Mouse (Mus musculus) regulatory T cell (primary cell): ENCODE measurements around the gene Ubl4a.

ENCODE experiments used
- in situ Hi-C: fragments of 300-600 bp; cut with MboI, MseI; formaldehyde crosslinking; loops from one replicate; pipeline ENCODE4 v1.15.1; 2025; ENCODE audit warnings: high pct_unique_total_duplicates

Gene Ubl4a

DNA sequence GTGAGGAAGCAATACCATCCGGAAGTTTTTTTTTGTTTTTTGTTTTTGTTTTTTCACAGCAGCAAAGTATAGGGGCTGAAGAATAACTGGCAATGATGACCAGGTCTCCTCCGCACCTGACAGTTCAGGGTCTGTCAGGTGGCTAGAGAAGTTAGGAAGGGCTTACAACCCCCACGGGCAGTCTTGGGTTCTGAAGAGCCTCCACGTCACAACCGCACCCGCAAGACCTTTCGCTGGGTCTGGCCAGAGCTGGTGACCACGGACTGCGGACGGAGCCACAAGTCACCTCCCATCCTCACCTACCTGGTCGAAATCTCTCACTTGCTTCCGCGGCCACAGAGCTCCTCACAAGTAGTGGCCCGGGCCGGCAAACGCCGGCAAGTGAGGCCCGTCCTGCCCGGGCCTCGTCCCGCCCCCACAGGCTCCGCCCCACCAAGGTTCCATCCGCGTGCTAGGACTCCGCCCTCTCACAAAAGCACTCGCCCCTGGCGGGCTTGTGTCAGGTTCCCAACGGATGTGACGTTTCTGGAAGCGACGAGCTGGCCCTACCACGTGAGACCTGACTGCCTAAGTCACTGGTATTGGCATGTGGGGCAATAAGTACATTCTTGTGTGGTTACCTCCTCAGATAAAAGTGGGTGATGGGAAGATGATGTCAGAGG, at the start of gene Ubl4a, which contains the start of gene Slc10a3:
Gene Ubl4a (minus strand): TSS at position 331 of the 662 bp plus-strand sequence.
Gene Slc10a3 (minus strand): TSS at position 462 of the 662 bp plus-strand sequence.
- in situ Hi-C loops = no loop called here

DNA sequence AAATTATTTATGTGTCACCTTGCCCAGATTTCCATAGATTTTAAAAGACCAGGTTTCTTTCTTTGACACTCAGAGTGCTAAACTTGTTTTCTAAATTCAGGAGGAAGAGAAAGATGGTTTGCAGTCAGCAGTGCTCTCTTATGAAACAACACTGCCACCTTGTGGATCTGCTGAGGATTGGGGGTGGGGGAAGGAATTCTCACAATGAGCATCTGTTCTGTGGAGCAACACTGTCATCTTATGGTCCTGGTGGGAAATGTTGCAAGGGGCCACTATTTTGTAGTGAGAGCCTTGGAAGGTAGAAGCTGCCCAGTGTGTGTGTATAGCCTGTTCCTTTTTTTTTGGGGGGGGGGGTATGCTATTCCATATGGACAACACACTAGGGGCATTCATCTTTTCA, 40.4 kb upstream of the Ubl4a start:
- in situ Hi-C loops = loop anchor here (5.0 to 10.0 kb wide), 3 partner anchors 59 to 291 kb away; partner anchors contain the start of genes Emd and Lage3

DNA sequence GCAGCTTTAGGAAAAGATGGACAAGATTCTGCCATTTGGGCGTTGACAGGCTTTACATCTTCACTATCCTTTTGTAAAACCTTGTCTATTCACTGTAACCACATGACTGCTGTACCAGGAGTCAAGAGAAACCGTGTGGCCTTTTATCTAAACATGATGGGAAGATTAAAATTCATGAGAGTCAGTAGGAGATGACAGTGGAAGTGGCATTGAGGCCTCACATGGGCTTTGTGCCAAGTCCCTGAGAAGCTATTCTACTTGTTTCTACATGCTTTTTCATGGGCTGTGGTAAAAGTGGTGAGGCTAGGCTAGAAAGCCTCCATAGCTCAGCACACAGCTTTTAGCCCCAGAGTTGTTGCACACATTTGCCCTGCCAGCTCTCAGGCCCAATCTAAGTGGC, 35.3 kb upstream of the Ubl4a start:
- in situ Hi-C loops = no loop called here

DNA sequence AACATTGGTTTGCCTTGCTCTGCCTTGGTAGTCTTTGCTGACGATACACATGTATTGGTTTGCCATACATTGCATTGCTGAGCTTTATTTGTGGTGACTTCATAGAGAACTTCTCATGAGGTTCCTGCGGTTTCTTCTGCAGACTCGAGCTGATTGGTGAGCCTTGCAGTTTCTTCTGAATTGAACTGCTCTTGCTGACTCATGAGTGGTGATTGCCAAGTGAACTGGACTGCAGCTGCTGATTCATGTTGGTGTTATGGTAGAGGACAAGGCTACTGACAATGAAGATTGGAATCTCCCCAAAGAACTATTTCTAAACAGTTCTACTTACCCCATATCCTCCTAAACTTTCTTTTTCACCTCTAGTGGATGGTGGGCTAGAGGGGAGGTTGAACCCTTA, 27.1 kb upstream of the Ubl4a start:
- in situ Hi-C loops = no loop called here

DNA sequence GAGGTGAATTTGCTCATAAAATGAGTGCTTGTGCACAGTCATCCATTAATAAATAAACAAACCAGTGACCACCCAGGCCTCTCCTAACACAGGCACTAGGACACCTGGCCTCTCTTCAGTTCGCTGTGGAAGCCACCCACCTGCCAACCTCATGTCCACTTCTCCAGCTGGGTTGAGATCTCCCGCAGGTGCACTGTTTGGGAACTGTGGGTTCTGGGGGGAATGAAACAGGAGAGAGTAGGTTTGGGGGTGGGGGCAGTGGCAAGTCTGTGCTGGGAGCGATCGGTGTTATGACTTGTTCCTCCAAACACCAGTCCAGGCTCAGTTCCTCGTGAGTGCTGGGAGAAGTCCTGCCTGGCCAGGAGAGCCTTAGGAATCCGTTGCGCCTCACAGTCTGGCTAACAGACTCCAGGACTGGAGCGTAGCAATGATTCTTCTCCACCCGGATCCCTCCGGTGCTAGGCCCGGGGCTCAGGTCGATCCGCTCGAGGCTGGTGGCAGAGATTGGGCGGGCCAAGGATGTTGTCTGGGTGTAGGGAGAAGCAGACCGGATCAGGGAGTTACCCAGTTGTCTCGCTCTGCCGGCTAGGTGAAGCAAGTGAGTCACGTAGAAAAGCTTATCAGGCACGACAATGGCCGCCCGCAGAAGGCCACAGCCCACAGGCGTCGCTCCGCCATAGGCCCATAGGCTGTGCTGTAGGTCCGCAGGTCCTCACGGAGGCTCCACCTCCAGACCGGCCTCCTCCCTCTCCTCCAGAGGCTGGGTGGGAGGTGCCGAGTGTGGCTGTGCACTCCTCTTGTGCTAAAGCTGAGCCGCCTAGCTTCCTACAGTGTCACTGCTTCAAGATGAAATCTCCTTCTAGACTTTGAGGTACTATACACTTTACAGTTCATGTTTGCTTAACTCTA, 19.8 kb upstream of the Ubl4a start, which contains the start of the genes Fam3a and Ikbkg:
Gene Fam3a (minus strand): TSS at position 738 of the 909 bp plus-strand sequence.
Gene Ikbkg (plus strand): TSS at position 756 of the 909 bp plus-strand sequence.
- in situ Hi-C loops = loop anchor here (5.0 kb wide), 1 partner anchor 35 kb away; no protein-coding TSS in a partner anchor

DNA sequence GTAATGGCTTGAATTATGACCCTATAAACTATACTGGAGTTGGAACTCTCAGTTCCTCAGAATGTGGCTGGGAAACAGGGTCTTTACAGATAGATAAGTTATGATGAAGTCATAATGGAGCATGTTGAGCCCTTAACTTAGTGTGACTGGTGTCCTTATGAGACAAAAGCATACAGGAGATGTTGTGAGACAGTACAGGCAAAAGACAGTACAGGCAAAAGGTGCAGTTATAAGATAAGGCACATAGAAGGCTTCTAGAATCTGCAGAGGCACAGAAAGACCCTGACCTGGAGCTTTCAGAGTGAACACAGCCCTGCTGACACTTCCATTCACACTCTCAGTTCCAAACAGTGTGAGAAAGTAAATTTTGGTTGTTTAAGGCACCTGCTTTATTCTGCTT, 15.1 kb upstream of the Ubl4a start:
- in situ Hi-C loops = no loop called here

DNA sequence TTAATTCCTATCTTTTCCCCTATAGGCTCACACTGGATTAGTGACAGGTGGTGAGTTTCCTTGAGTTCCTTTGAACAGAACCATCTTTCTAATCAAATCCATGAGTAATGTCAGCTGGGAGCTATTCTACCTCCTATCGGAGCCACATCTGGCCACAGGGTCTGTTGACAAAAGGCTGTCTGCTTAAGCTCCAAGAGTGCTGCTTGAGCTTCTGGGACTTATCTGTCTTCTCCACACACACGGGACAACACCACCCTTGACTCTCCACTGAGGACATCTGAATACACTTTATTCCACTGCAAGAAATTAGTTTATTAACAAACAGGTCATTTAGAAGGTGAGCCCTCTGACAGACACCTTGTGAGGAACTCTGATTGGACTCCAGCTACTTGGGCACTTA, 11.4 kb upstream of the Ubl4a start:
- in situ Hi-C loops = no loop called here

DNA sequence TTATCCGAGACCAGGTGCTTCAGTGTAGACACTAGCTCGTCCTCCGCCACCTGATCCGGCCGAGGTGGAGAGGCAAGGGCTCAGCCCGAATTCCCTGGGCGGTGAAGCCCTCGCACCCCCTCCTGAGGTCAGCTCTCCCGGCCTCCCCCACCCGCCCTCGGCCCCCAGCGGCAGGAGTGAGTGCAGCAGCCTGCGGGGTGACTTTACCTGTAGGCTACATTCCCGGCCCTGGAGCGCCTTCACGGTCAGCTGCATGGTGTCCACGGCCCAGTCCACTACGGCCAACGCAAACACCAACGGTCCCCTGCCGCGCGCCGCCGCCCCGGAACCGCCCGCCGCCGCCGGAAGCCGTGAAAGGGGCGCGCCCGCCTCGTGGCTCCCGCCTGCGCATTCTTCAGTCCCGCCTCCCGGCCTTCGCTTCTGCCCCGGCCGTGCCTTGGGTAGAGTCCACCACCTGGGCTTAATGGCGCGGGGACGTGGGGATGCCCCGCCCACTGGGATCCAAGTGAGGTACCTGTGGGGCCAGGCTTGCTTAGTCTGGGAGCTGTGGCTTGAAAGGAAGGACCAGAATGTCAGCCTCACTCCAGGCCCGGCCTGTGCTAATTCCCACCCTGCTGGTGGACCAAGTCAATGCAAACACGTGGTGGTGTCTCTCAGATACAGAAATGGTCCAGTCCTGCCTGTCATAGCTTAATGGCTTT, 4.7 kb downstream of the Ubl4a start:
- in situ Hi-C loops = no loop called here

DNA sequence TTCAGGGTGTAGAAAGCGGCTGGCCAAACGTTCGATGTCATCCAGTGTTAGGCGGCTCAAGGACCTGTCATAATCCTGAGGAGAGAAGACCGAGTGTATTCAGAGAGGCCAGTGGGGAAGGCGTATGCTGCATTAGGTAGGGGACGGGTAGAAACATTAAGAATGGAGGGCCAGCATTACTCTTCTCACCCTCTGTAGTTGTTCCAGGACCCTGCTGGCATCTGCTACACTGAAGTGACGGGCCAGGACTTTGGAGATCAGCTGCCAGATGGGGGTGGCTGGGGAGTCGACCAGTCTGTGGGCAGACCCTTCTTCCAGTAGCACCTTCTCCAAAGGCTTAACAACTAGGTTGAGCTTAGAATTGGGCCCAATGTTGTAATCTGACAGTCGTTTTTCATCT, 5.5 kb downstream of the Ubl4a start:
- in situ Hi-C loops = no loop called here

DNA sequence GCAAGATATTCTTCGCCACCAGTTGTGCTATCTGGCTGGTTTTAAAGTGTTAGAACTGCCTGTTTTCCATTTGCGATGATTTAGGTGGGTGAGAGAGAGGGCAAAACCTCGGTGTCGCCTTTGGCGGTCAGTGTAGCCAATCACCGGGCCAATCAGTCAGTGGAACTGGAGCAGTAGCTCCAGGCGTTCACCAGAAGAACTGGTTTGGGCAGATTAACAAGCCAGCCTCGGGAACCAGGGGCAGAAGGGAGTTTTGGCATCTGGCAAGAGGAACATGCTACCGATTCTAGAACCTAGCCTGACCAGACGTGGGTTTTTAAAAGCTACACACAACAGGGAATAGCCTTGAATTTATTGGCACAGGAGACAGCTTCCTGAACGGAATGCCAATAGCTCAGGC, 13.8 kb downstream of the Ubl4a start:
- in situ Hi-C loops = loop anchor here (5.0 to 10.0 kb wide), 2 partner anchors 33 to 56 kb away; partner anchors contain the start of genes Fam3a and Ikbkg

DNA sequence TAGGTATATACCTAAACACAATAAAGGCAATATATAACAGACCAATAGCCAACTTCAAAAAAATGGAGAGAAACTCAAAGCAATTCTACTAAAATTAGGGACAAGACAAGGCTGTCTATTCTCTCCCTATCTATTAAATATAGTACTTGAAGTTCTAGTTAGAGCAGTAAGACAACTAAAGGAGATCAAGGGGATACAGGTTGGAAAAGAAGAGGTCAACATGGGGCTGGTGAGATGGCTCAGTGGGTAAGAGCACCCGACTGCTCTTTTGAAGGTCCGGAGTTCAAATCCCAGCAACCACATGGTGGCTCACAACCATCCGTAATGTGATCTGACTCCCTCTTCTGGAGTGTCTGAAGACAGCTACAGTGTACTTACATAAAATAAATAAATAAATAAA, 15.9 kb downstream of the Ubl4a start:
- in situ Hi-C loops = loop anchor here (5.0 to 10.0 kb wide), 2 partner anchors 35 to 58 kb away; partner anchors contain the start of genes Fam3a and Ikbkg

DNA sequence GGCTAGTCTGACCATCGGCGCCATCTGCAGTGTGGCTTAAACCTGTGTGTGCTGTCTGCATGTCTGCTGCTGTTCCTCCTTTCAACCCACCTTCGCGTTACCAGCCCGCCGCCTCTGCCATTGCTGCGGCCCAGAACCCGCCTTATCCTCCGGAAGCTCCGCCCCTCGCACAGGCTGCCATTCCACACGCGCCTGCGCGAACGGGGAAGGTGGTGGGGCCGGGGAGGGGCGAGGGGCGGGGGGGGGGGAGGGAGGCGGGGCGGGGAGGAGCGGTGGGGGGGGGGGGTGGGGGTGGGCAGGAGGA, 19.6 kb downstream of the Ubl4a start, which contains the start of gene Lage3:
Gene Lage3 (minus strand): TSS at position 152 of the 304 bp plus-strand sequence.
- in situ Hi-C loops = loop anchor here (10.0 kb wide), 1 partner anchor 61 kb away; no protein-coding TSS in a partner anchor

DNA sequence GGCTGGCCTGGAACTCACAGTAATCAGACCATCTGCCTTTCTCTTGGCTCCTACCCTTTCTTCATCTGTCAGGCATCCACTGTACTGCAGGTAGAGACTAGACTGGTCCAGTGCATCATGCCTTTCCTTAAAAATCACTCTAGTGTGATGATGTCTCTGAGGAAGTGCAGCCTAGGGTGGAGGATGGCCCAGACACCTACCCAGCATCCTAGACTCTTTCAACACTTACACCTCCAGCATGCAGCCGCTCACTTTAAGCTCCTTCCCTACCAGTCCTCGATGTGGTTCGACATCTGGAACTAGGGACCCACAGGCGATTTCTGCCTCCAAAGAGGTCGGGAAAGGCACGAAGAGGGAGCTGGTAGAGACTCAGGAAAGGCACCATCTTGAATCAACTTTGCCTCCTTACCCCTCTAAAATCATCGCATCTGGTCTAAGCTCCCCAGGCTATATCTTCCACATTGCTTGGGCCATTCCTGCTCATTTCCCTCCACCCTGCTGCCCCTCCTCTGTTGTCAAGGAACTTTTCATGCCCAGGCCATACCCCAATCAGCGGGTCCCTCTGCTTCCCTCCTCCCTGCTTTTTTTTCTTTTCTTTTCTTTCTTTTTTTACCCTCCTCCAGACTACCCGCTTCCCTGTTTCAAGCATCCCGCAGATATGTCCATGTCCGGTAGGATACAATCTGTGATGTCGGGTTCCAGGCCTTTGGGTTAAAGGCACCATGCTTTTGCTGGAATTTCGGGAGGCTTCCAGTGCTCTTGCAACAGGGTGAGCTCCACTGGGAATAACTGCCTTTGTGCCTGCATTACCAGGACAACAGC, 20.2 kb downstream of the Ubl4a start:
- in situ Hi-C loops = loop anchor here (10.0 kb wide), 1 partner anchor 62 kb away; no protein-coding TSS in a partner anchor

DNA sequence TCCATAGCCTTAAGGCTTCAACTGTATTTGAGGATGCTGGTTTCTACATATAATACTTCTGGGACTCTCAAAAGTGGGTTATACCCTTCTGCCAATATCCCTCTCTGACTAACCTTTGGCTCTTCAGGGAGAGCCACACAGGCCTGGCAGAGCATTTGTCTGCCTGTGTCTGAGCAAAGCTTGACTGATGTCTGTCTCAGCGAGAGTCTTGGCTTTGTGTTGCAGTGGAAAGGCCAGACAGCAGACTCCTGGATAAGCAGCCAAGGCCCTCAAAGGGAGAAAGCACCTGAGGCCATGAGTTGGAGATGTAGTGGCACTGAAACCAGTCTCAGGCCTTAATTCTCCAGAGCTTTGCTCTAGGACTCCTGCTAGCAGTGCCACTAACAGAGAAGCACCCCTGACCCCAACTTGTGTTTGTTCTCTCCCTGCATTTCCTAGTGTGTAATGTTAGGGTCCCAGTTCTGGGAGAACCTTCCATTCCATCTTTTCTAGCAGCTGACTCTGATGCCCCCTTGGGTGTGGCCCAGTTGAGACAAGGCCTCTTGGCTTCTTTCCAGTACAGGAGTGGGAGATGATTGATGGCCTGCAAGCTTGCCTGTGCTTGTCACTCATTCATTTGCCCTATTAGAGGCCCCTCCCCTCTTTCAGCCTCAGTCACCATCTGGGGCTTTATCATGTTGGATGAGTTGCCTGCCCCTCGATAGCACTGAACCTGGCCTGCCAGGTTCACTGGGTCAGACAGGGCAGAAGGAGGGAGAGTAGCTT, 42.7 kb downstream of the Ubl4a start:
- in situ Hi-C loops = no loop called here

DNA sequence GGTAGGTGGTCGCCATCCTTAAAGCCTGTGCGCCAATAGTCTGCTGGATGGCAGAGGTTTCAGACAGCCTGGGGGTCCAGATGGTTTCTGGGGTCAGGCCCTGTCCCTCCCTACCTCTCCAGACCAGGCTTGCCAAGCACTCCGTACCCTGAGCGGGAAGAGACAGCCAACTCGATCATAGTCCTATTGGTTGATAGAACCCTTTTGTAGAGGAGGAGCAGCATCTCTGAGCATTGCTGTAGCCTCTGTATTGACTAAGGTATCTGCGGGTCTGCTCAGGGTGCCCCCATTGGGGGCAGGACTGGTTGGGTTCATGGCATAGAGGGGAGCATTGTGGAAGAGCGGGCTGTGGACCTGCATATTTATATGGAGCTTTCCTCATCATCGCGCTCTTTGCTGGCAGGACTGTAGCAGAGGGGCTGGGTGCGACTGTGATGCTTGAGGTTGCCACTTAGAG, 43.8 kb downstream of the Ubl4a start:
- in situ Hi-C loops = no loop called here

DNA sequence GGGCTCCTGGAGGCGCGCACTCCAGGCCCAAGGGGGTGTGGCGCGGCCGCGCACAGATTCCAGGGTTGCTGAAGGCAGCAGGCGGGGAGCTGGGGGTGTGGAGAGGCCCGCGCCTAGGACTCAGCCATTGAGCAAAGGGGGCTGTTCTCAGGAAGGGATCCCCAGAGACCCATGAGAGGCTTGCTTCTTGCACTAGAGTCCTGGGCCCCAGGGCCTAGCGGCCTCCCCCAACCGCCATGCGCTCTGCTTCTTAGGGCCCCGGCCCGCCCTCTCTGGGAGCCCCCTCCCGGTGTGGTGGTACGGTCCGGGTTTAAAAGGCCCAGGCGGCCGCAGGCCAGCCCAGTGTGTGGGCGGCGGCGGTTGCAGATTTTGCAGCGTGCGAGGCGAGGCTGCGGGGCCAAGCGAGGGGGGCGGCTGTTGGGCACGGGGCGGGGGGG, 44.3 kb downstream of the Ubl4a start, which contains the start of gene Plxna3:
Gene Plxna3 (plus strand): TSS at position 342 of the 437 bp plus-strand sequence.
- in situ Hi-C loops = no loop called here
